Mouse (Mus musculus) neural tube, embryonic 12.5 days (tissue): ENCODE measurements around the gene Snx30. TPM values are rescaled to one million over a fixed set of nuclear protein-coding genes. Genes with fewer than 3 reads are reported as not detected.

Experiments used
- ATAC-seq: fragments of 200-750 bp; cut with Nextera tagmentation; 2 replicates; pipeline ENCODE4 v1.8.0; 2017; ENCODE audit warnings: low read depth, mild to moderate bottlenecking, moderate TSS enrichment, moderate library complexity; ENCODE audit not compliant: low FRiP score
- H3K27ac ChIP-seq: fragments of 300-500 bp; sonication (generic); 2 replicates; pipeline ENCODE4 v1.5.1; 2016
- H3K27me3 ChIP-seq: fragments of 300-500 bp; sonication (generic); replicated peaks from 2 replicates; pipeline ENCODE4 v1.6.1; 2016; ENCODE audit warnings: mild to moderate bottlenecking
- H3K36me3 ChIP-seq: fragments of 300-500 bp; sonication (generic); 2 replicates; pipeline ENCODE4 v1.6.1; 2016; ENCODE audit warnings: mild to moderate bottlenecking
- H3K4me1 ChIP-seq: fragments of 300-500 bp; sonication (generic); 2 replicates; pipeline ENCODE4 v1.6.1; 2016
- H3K4me2 ChIP-seq: fragments of 300-500 bp; sonication (generic); replicated peaks from 2 replicates; pipeline ENCODE4 v1.6.1; 2016; ENCODE audit warnings: mild to moderate bottlenecking
- H3K4me3 ChIP-seq: fragments of 300-500 bp; sonication (generic); 2 replicates; pipeline ENCODE4 v1.5.1; 2016
- H3K9ac ChIP-seq: fragments of 300-500 bp; sonication (generic); 2 replicates; pipeline ENCODE4 v1.6.1; 2016; ENCODE audit warnings: mild to moderate bottlenecking
- H3K9me3 ChIP-seq: fragments of 300-500 bp; sonication (generic); 2 replicates; pipeline ENCODE4 v1.6.1; 2016; ENCODE audit warnings: mild to moderate bottlenecking
- WGBS: fragments of 180-500 bp; shearing (Covaris S2); methylation state at CpG from one replicate; pipeline ENCODE4 v1.1.7; 2016; 5-methylcytosine and 5-hydroxymethylcytosine counted together
- polyA plus RNA-seq: library from polyadenylated mRNA; unstranded; fragments of >200 nt; fragmentation: Nextera tagmentation; extraction: Ambion mirVana; gene quantifications from 2 replicates; pipeline ENCODE4 v1.2.1, GENCODE M21; 2016

The Snx30 gene
- polyA plus RNA-seq, result 17.1 and 20.2 TPM in 2 replicates

GRCm38 (mm10) chr4:59805181-59805967, at the start of gene Snx30:
Gene Snx30, plus strand, starts transcription at chr4:59805840.
- H3K4me2 ChIP-seq, result peak within 1 kb of the TSS; percentile 90
- no peaks in the 10 kb centered on the region for H3K9me3 ChIP-seq
- H3K27me3 ChIP-seq, result no peaks in the 10 kb centered on the region
- H3K27ac ChIP-seq, result peak within 1 kb of the TSS; percentile 79
- peak; percentile 93 for ATAC-seq
- WGBS, result 2% methylated on average over 45 of the region's 45 CpGs
- H3K36me3 ChIP-seq, result no peaks in the 10 kb centered on the region
- H3K4me3 ChIP-seq, result peak within 1 kb of the TSS; percentile 84
- H3K9ac ChIP-seq, result peak within 1 kb of the TSS; percentile 72
- peaks cover 12% of the 10 kb centered on the region; the same call in 1 of the 2 replicates for H3K4me1 ChIP-seq

GRCm38 (mm10) chr4:59756332-59757082, 49.1 kb upstream of the Snx30 start:
- H3K4me2 ChIP-seq, result no peak overlapping the region
- no peaks in the 10 kb centered on the region for H3K9me3 ChIP-seq
- 84% methylated on average over 9 of the region's 9 CpGs for WGBS
- peaks cover 12% of the 10 kb centered on the region for H3K36me3 ChIP-seq
- no peaks in the 10 kb centered on the region for H3K4me1 ChIP-seq
- H3K9ac ChIP-seq, result no peak overlapping the region
- no peak overlapping the region for H3K4me3 ChIP-seq
- no peak for ATAC-seq
- H3K27ac ChIP-seq, result no peak overlapping the region
- H3K27me3 ChIP-seq, result no peaks in the 10 kb centered on the region

GRCm38 (mm10) chr4:59757452-59758435, 47.9 kb upstream of the Snx30 start:
- WGBS, result 80% methylated on average over 12 of the region's 12 CpGs
- H3K9me3 ChIP-seq, result no peaks in the 10 kb centered on the region
- H3K27me3 ChIP-seq, result no peaks in the 10 kb centered on the region
- H3K4me2 ChIP-seq, result no peak overlapping the region
- no peak overlapping the region for H3K9ac ChIP-seq
- no peaks in the 10 kb centered on the region for H3K4me1 ChIP-seq
- H3K36me3 ChIP-seq, result peaks cover under 1% of the 10 kb centered on the region
- H3K4me3 ChIP-seq, result no peak overlapping the region
- no peak for ATAC-seq
- no peak overlapping the region for H3K27ac ChIP-seq

- Histone ChIP-seq H3K4me3 (no peak overlapping the region), H3K36me3 (no peaks in the 10 kb centered on the region; the same call in 1 of the 2 replicates), H3K27me3 (no peaks in the 10 kb centered on the region), H3K9me3 (no peaks in the 10 kb centered on the region), H3K4me1 (peaks cover 1% of the 10 kb centered on the region; the same call in 1 of the 2 replicates), H3K9ac (no peak overlapping the region), H3K4me2 (no peak overlapping the region), H3K27ac (no peak overlapping the region)
- no peak for ATAC-seq
- WGBS, result 75% methylated on average over 4 of the region's 4 CpGs
Measured at GRCm38 (mm10) chr4:59760016-59760415, 45.6 kb upstream of the Snx30 start.

GRCm38 (mm10) chr4:59760636-59761364, 44.8 kb upstream of the Snx30 start:
- Histone ChIP-seq H3K4me2 (no peak overlapping the region), H3K27me3 (no peaks in the 10 kb centered on the region), H3K9me3 (no peaks in the 10 kb centered on the region), H3K36me3 (no peaks in the 10 kb centered on the region; the same call in 1 of the 2 replicates), H3K4me1 (peaks cover 9% of the 10 kb centered on the region), H3K9ac (no peak overlapping the region), H3K27ac (no peak overlapping the region), H3K4me3 (no peak overlapping the region)
- ATAC-seq, result no peak
- WGBS, result 56% methylated on average over 10 of the region's 10 CpGs

- Histone ChIP-seq H3K9me3 (no peaks in the 10 kb centered on the region), H3K27ac (no peak overlapping the region), H3K4me2 (no peak overlapping the region), H3K27me3 (no peaks in the 10 kb centered on the region), H3K9ac (no peak overlapping the region), H3K4me3 (no peak overlapping the region), H3K36me3 (no peaks in the 10 kb centered on the region), H3K4me1 (peaks cover 15% of the 10 kb centered on the region)
- ATAC-seq, result no peak
- WGBS, result 80% methylated on average over 4 of the region's 4 CpGs
Measured at GRCm38 (mm10) chr4:59761365-59761729, 44.3 kb upstream of the Snx30 start.

GRCm38 (mm10) chr4:59764950-59765349, 40.7 kb upstream of the Snx30 start:
- Histone ChIP-seq H3K27me3 (no peaks in the 10 kb centered on the region), H3K27ac (no peak overlapping the region), H3K4me3 (no peak overlapping the region), H3K4me1 (peaks cover 15% of the 10 kb centered on the region), H3K4me2 (no peak overlapping the region), H3K9me3 (no peaks in the 10 kb centered on the region), H3K36me3 (peaks cover 7% of the 10 kb centered on the region; the same call in 1 of the 2 replicates), H3K9ac (no peak overlapping the region)
- WGBS, result 80% methylated on average over 7 of the region's 7 CpGs
- no peak for ATAC-seq

GRCm38 (mm10) chr4:59765385-59766005, 40.1 kb upstream of the Snx30 start:
- no peak overlapping the region for H3K4me3 ChIP-seq
- no peak overlapping the region for H3K9ac ChIP-seq
- H3K4me2 ChIP-seq, result no peak overlapping the region
- peaks cover 15% of the 10 kb centered on the region for H3K4me1 ChIP-seq
- ATAC-seq, result peak; percentile 68; the same call in 1 of the 2 replicates
- no peaks in the 10 kb centered on the region for H3K9me3 ChIP-seq
- peaks cover 13% of the 10 kb centered on the region for H3K36me3 ChIP-seq
- WGBS, result 23% methylated on average over 7 of the region's 7 CpGs
- H3K27me3 ChIP-seq, result no peaks in the 10 kb centered on the region
- no peak overlapping the region for H3K27ac ChIP-seq

GRCm38 (mm10) chr4:59767717-59768116, 37.9 kb upstream of the Snx30 start:
- H3K9me3 ChIP-seq, result no peaks in the 10 kb centered on the region
- H3K36me3 ChIP-seq, result peaks cover 28% of the 10 kb centered on the region
- 88% methylated on average over 2 of the region's 2 CpGs for WGBS
- ATAC-seq, result no peak
- no peak overlapping the region for H3K4me2 ChIP-seq
- no peak overlapping the region for H3K27ac ChIP-seq
- no peaks in the 10 kb centered on the region for H3K27me3 ChIP-seq
- H3K4me1 ChIP-seq, result peaks cover 15% of the 10 kb centered on the region
- H3K9ac ChIP-seq, result no peak overlapping the region
- H3K4me3 ChIP-seq, result no peak overlapping the region

- 45% methylated on average over 17 of the region's 17 CpGs for WGBS
- H3K9ac ChIP-seq, result no peak overlapping the region
- no peaks in the 10 kb centered on the region for H3K4me1 ChIP-seq
- no peaks in the 10 kb centered on the region for H3K9me3 ChIP-seq
- H3K27me3 ChIP-seq, result no peaks in the 10 kb centered on the region
- H3K4me3 ChIP-seq, result no peak overlapping the region
- H3K36me3 ChIP-seq, result peaks cover 41% of the 10 kb centered on the region
- ATAC-seq, result no peak
- H3K4me2 ChIP-seq, result no peak overlapping the region
- H3K27ac ChIP-seq, result no peak overlapping the region
Measured at GRCm38 (mm10) chr4:59772171-59772879, 33.3 kb upstream of the Snx30 start.
